Mouse (Mus musculus): ENCODE results near the gene Kif26b. TPM values are rescaled to one million over a fixed set of nuclear protein-coding genes. Genes with fewer than 3 reads are reported as not detected.

The Kif26b gene
- polyA plus RNA-seq, 1 experiment from 2014 or later = 8.8 TPM

DNA sequence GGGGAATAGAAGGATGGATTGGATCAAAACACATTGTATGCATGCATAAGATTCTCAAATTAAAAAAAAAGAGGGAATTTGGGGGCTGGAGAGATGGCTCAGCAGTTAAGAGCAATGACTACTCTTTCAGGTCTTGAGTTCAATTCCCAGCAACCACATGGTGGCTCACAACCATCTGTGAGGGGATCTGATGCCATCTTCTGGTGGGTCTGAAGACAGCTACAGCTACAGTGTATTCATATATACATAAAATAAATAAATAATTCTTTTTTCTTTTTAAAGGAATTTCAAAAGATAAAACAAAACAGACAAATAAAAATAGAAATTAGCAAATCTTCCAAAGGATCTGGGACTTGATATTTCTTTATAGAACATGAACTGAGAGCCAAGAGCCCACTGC, 451.3 kb downstream of the Kif26b start:
- H3K27me3 ChIP-seq (replicated peaks) = no peaks in the 10 kb centered on the region
- no peak overlapping the region for H3K4me3 ChIP-seq
- no peaks in the 10 kb centered on the region for H3K36me3 ChIP-seq
- H3K9ac ChIP-seq = no peak overlapping the region
- no peak overlapping the region for H3K4me2 ChIP-seq
- peaks cover 20% of the 10 kb centered on the region for H3K4me1 ChIP-seq
- no peak for ATAC-seq (ENCODE audit: extremely low read depth, insufficient number of reproducible peaks, low FRiP score, low TSS enrichment)
- no peaks in the 10 kb centered on the region; the same call in 1 of the 2 replicates for H3K9me3 ChIP-seq
- H3K27ac ChIP-seq (replicated peaks) = no peak overlapping the region

- Histone ChIP-seq H3K27me3 (replicated peaks) (no peaks in the 10 kb centered on the region), H3K4me3 (no peak overlapping the region), H3K9me3 (no peaks in the 10 kb centered on the region; the same call in 1 of the 2 replicates), H3K36me3 (no peaks in the 10 kb centered on the region), H3K4me1 (peaks cover 20% of the 10 kb centered on the region), H3K9ac (no peak overlapping the region), H3K27ac (replicated peaks) (no peak overlapping the region), H3K4me2 (no peak overlapping the region)
- ATAC-seq (ENCODE audit: extremely low read depth, insufficient number of reproducible peaks, low FRiP score, low TSS enrichment) = no peak
- 73% methylated on average over 5 of the region's 5 CpGs for WGBS
These were observed 452.7 kb downstream of the Kif26b start for GRCm38 (mm10) chr1:178981641-178982040.

- no peak overlapping the region for H3K9ac ChIP-seq
- WGBS = 68% methylated on average over 1 of the region's 1 CpGs
- no peaks in the 10 kb centered on the region for H3K36me3 ChIP-seq
- peaks cover 20% of the 10 kb centered on the region for H3K4me1 ChIP-seq
- H3K4me3 ChIP-seq = no peak overlapping the region
- H3K27me3 ChIP-seq (replicated peaks) = no peaks in the 10 kb centered on the region
- no peaks in the 10 kb centered on the region for H3K9me3 ChIP-seq
- H3K4me2 ChIP-seq = no peak overlapping the region
- no peak for ATAC-seq (ENCODE audit: extremely low read depth, insufficient number of reproducible peaks, low FRiP score, low TSS enrichment)
- no peak overlapping the region for H3K27ac ChIP-seq (replicated peaks)
These were observed 459.3 kb downstream of the Kif26b start for GRCm38 (mm10) chr1:178988176-178988575.

Other genes with a start within 250 kb of the Kif26b start
- gene Cox20, start 210.0 kb upstream of the Kif26b start, polyA plus RNA-seq (2015; fragmentation: Nextera tagmentation; extraction: Ambion mirVana) = 197 and 213 TPM in 2 replicates
- 196 and 202 TPM in 2 replicates for gene Hnrnpu, start 191.3 kb upstream of the Kif26b start, polyA plus RNA-seq (2015; fragmentation: Nextera tagmentation; extraction: Ambion mirVana)
- gene Efcab2, start 123.0 kb upstream of the Kif26b start, polyA plus RNA-seq (2015; fragmentation: Nextera tagmentation; extraction: Ambion mirVana) = 12.1 and 12.3 TPM in 2 replicates

Measured in heart, embryonic 13.5 days (tissue).